Mouse (Mus musculus) myocyte (in vitro differentiated cells): ENCODE data around the gene F8.

Experiments
- E2F4 ChIP-seq: IDR thresholded peaks from one replicate; pipeline ENCODE4 v1.6.1; 2011; ENCODE audit warnings: mild to moderate bottlenecking, control low read depth, moderate library complexity; ENCODE audit not compliant: insufficient read depth
- MAX ChIP-seq: IDR thresholded peaks from one replicate; pipeline ENCODE4 v1.6.1; 2011; ENCODE audit warnings: low read depth, mild to moderate bottlenecking, control low read depth
- MYOD1 ChIP-seq, 3 experiments: IDR thresholded peaks; one replicate each; pipeline ENCODE4 v1.6.1; 2011; ENCODE audit warnings: control low read depth in 2 of 3, low read depth in 2 of 3, mild to moderate bottlenecking in 2 of 3, moderate library complexity in 1 of 3; ENCODE audit not compliant: insufficient read length in 2 of 3, control insufficient read depth in 1 of 3
- POLR2A ChIP-seq: IDR thresholded peaks from one replicate; pipeline ENCODE4 v1.6.1; 2011; ENCODE audit warnings: low read depth, mild to moderate bottlenecking, control low read depth, moderate library complexity; ENCODE audit not compliant: insufficient read length
- SRF ChIP-seq: IDR thresholded peaks from one replicate; pipeline ENCODE4 v1.6.1; 2011; ENCODE audit warnings: low read depth; ENCODE audit not compliant: control insufficient read depth, insufficient read length
- TCF12 ChIP-seq: IDR thresholded peaks from one replicate; pipeline ENCODE4 v1.6.1; 2011; ENCODE audit warnings: mild to moderate bottlenecking, control low read depth; ENCODE audit not compliant: poor library complexity, insufficient read depth, severe bottlenecking
- TCF3 ChIP-seq: IDR thresholded peaks from one replicate; pipeline ENCODE4 v1.6.1; 2011; ENCODE audit warnings: low read depth, control low read depth; ENCODE audit not compliant: insufficient read length
- USF1 ChIP-seq: IDR thresholded peaks from one replicate; pipeline ENCODE4 v1.6.1; 2011; ENCODE audit warnings: low read depth, mild to moderate bottlenecking, control low read depth, moderate library complexity

GRCm38 (mm10) chrX:75155576-75156243 is 226.7 kb downstream of the F8 start:
- TF ChIP-seq MAX, result no peak
- no peak for TF ChIP-seq POLR2A
- no peak for TF ChIP-seq E2F4
- TF ChIP-seq USF1, result no peak
- no peak for TF ChIP-seq TCF12
- TF ChIP-seq MYOD1 (IDR thresholded peaks at IDR 0.05; ENCODE audit: control insufficient read depth in 1 of 3, insufficient read length in 2 of 3, low read depth in 2 of 3), result no peak
- no peak for TF ChIP-seq SRF
- no peak for TF ChIP-seq TCF3
